Comparison of ENCODE assay signal across 9 mouse cellular contexts in genomic region chr11:74546165-74546564, GRCm38 (mm10).
A peak's percentile ranks its signal among the peaks of the same experiment; 100 is the strongest.
DNase-seq lines count a peak whose midpoint lies in the region; ATAC-seq and TF ChIP-seq lines count a peak whose summit lies in the region.
"Had no signal": no experiment of that assay in that cellular context is flagged by ENCODE, and none has a peak within 500 bp of the region (broad histone marks: within the 10 kb centered on the region; RNA-seq: fewer than 3 reads in every experiment).

No protein-coding gene starts in this region.

- no peak overlapping the region for H3ac ChIP-seq in C2C12 (ENCODE audit: control insufficient read depth, insufficient read length, low read depth)

- H3K4me2 ChIP-seq in hindbrain, embryonic 11.5 days (replicated peaks; ENCODE audit: low read depth, low read length), result no peak overlapping the region
- no peak overlapping the region for H3K4me2 ChIP-seq in hindbrain, embryonic 12.5 days (replicated peaks)
- H3K4me2 ChIP-seq in midbrain, postnatal 0 days (ENCODE audit: low read depth, low read length, poor library complexity, severe bottlenecking), result no peak overlapping the region

- peak; percentile 70 for DNase-seq in hindbrain, embryonic 11.5 days (ENCODE audit: low spot score)
- DNase-seq in ZHBTc4 (ENCODE audit: low read depth, low spot score), result peak; percentile 82
- DNase-seq in embryo, embryonic 11 days, result peak; percentile 68
- peak; percentile 64 for DNase-seq in kidney, postnatal 14 days
- DNase-seq in midbrain, postnatal 0 days (ENCODE audit: low spot score), result peak; percentile 49
- DNase-seq in Muller cell, postnatal 12 days (ENCODE audit: inconsistent ontology term), result no peak

- H3K27me3 ChIP-seq in hindbrain, embryonic 11.5 days (ENCODE audit: control insufficient read depth, insufficient read depth, low read length), result no peaks in the 10 kb centered on the region
- H3K27me3 ChIP-seq in hindbrain, embryonic 12.5 days, result no peaks in the 10 kb centered on the region; the same call in 1 of the 2 replicates
- no peaks in the 10 kb centered on the region for H3K27me3 ChIP-seq in C2C12 (ENCODE audit: control insufficient read depth, insufficient read depth, insufficient read length)
- no peaks in the 10 kb centered on the region for H3K27me3 ChIP-seq in midbrain, postnatal 0 days (ENCODE audit: insufficient read depth, low read length)

- no peaks in the 10 kb centered on the region for H3K79me3 ChIP-seq in C2C12 (ENCODE audit: low read depth)

- no peak overlapping the region for H3K4me3 ChIP-seq in hindbrain, embryonic 11.5 days (ENCODE audit: low read depth, low read length)
- H3K4me3 ChIP-seq in hindbrain, embryonic 12.5 days, result no peak overlapping the region
- no peak overlapping the region for H3K4me3 ChIP-seq in C2C12 (ENCODE audit: insufficient read depth, poor library complexity, severe bottlenecking)
- H3K4me3 ChIP-seq in midbrain, postnatal 0 days (ENCODE audit: low read depth, low read length), result no peak overlapping the region

- no peak overlapping the region for H3K27ac ChIP-seq in hindbrain, embryonic 11.5 days (ENCODE audit: low read depth, low read length)
- H3K27ac ChIP-seq in hindbrain, embryonic 12.5 days, result no peak overlapping the region
- H3K27ac ChIP-seq in midbrain, postnatal 0 days (ENCODE audit: low read depth, low read length), result no peak overlapping the region
- H3K27ac ChIP-seq: limb, embryonic 13.5 days had no signal

- no peak for ATAC-seq in hindbrain, embryonic 11.5 days (ENCODE audit: low FRiP score)
- no peak for ATAC-seq in hindbrain, embryonic 12.5 days (ENCODE audit: low FRiP score)
- peak; percentile 34; the same call in 1 of the 2 replicates for ATAC-seq in midbrain, postnatal 0 days (ENCODE audit: low FRiP score)

- WGBS in hindbrain, embryonic 11.5 days, result 60% methylated on average over 4 of the region's 4 CpGs
- 49% methylated on average over 4 of the region's 4 CpGs for WGBS in hindbrain, embryonic 12.5 days
- 37% methylated on average over 4 of the region's 4 CpGs for WGBS in midbrain, postnatal 0 days

- H3K79me2 ChIP-seq in C2C12 (ENCODE audit: control insufficient read depth, insufficient read depth), result no peaks in the 10 kb centered on the region

- no peaks in the 10 kb centered on the region for H3K36me3 ChIP-seq in hindbrain, embryonic 11.5 days (ENCODE audit: control insufficient read depth, insufficient read depth, low read length)
- no peaks in the 10 kb centered on the region for H3K36me3 ChIP-seq in hindbrain, embryonic 12.5 days
- H3K36me3 ChIP-seq in C2C12 (ENCODE audit: control insufficient read depth, insufficient read depth), result no peaks in the 10 kb centered on the region
- no peaks in the 10 kb centered on the region for H3K36me3 ChIP-seq in midbrain, postnatal 0 days (ENCODE audit: insufficient read depth, low read length)
- H3K36me3 ChIP-seq: limb, embryonic 13.5 days had no signal

- H3K9ac ChIP-seq in hindbrain, embryonic 11.5 days (ENCODE audit: low read depth, low read length), result no peak overlapping the region
- no peak overlapping the region for H3K9ac ChIP-seq in hindbrain, embryonic 12.5 days
- no peak overlapping the region for H3K9ac ChIP-seq in midbrain, postnatal 0 days (replicated peaks; ENCODE audit: low read length, poor library complexity, severe bottlenecking)
- H3K9ac ChIP-seq: limb, embryonic 13.5 days had no signal

- H3K4me1 ChIP-seq in hindbrain, embryonic 11.5 days (replicated peaks; ENCODE audit: control insufficient read depth, insufficient read depth, low read length), result peaks cover 6% of the 10 kb centered on the region; the same call in 1 of the 2 replicates
- peaks cover 16% of the 10 kb centered on the region for H3K4me1 ChIP-seq in hindbrain, embryonic 12.5 days
- 0 out of 2 replicates have a peak, but pooled peaks cover 5% of the 10 kb centered on the region for H3K4me1 ChIP-seq in midbrain, postnatal 0 days (ENCODE audit: insufficient read depth, low read length)

- TF ChIP-seq CTCF in C2C12 (IDR thresholded peaks at IDR 0.05; ENCODE audit: control insufficient read depth, insufficient read depth, insufficient read length), result peak; percentile 4
- TF ChIP-seq CTCF in midbrain, postnatal 0 days (IDR thresholded peaks at IDR 0.05), result peak; percentile 70

- no peaks in the 10 kb centered on the region for H3K9me3 ChIP-seq in hindbrain, embryonic 11.5 days (ENCODE audit: control insufficient read depth, low read length)
- H3K9me3 ChIP-seq in hindbrain, embryonic 12.5 days (replicated peaks), result no peaks in the 10 kb centered on the region
- H3K9me3 ChIP-seq in midbrain, postnatal 0 days (ENCODE audit: low read length), result no peaks in the 10 kb centered on the region
- H3K9me3 ChIP-seq: limb, embryonic 13.5 days had no signal

TF ChIP-seq in C2C12, 6 proteins besides CTCF, POLR2A, EP300 and RAD21:
- no peak for TF ChIP-seq USF1 (IDR thresholded peaks at IDR 0.05; ENCODE audit: low read depth)
- no peak for TF ChIP-seq CEBPB (IDR thresholded peaks at IDR 0.05; ENCODE audit: low read depth)
- TF ChIP-seq MYOG (IDR thresholded peaks at IDR 0.05; ENCODE audit: control insufficient read depth, extremely low read depth, insufficient read length), result no peak
- no peak for TF ChIP-seq FOSL1 (IDR thresholded peaks at IDR 0.05; ENCODE audit: insufficient read depth, low read length, poor library complexity, severe bottlenecking)
- TF ChIP-seq MYOD1 (IDR thresholded peaks at IDR 0.05; ENCODE audit: control insufficient read depth, insufficient read length, low read depth), result no peak
